Mouse (Mus musculus) brain, embryonic 14.5 days (tissue): ENCODE data around the gene Rpl36a-ps1.

ENCODE experiments used
- CTCF ChIP-seq: fragments of 200-500 bp; IDR thresholded peaks from 2 replicates; pipeline ENCODE4 v1.5.1; 2012; ENCODE audit warnings: inconsistent platforms, mild to moderate bottlenecking, moderate library complexity, borderline replicate concordance; ENCODE audit not compliant: insufficient read depth, insufficient read length; ENCODE audit errors: extremely low read depth
- POLR2A ChIP-seq: fragments of 200-500 bp; IDR thresholded peaks from 2 replicates; pipeline ENCODE4 v1.6.1; 2012; ENCODE audit warnings: mild to moderate bottlenecking, inconsistent platforms, borderline replicate concordance; ENCODE audit not compliant: poor library complexity, insufficient read depth, insufficient read length, severe bottlenecking; ENCODE audit errors: extremely low read depth

- TF ChIP-seq POLR2A (no peak), CTCF (no peak)
Observed at GRCm38 (mm10) chr14:98971921-98972320, 22.2 kb downstream of the Rpl36a-ps1 start.
